Mouse (Mus musculus) adrenal gland, adult 2 months (tissue): ENCODE measurements around the gene Mcf2l. TPM values are rescaled to one million over a fixed set of nuclear protein-coding genes. Genes with fewer than 3 reads are reported as not detected.

ENCODE experiments used
- DNase-seq: peaks from one replicate; pipeline ENCODE4 v3.0.0; 2021
- long read RNA-seq: library from polyadenylated mRNA; stranded (forward); transcript quantifications from one replicate; pipeline ENCODE4 v2.0.0, GENCODE M21; 2021
- polyA plus RNA-seq: library from polyadenylated mRNA; depleted of rRNA; stranded (reverse); fragments of >200 nt; gene quantifications from 2 replicates; pipeline ENCODE4 v1.2.3, GENCODE M21; 2012; rRNA removed
- total RNA-seq, 2 experiments: library from RNA; stranded (reverse); gene quantifications; 2 replicates each; pipeline ENCODE4 v1.2.3; 2021

Mcf2l gene
- total RNA-seq: 10 to 100 TPM; 24.0 to 25.4 TPM
- 9.6 and 12.4 TPM in 2 replicates for polyA plus RNA-seq
- long read RNA-seq, partial matches to known transcripts: 0 of 13 reads
- long read RNA-seq, other reads (novel, unspliced or antisense): 13 of 13 reads

GRCm38 (mm10) chr8:12873357-12874046, at the start of gene Mcf2l:
TSS of gene Mcf2l (plus strand) at chr8:12873806.
- peak; percentile 45 for DNase-seq

- no peak for DNase-seq
Observed at GRCm38 (mm10) chr8:12824562-12824961, 49.0 kb upstream of the Mcf2l start.

GRCm38 (mm10) chr8:12825236-12825635, 48.4 kb upstream of the Mcf2l start:
- DNase-seq: no peak

- DNase-seq: no peak
Observed at GRCm38 (mm10) chr8:12825686-12826237, 47.8 kb upstream of the Mcf2l start.

GRCm38 (mm10) chr8:12827124-12827523, 46.5 kb upstream of the Mcf2l start:
- DNase-seq: no peak

- no peak for DNase-seq
Observed at GRCm38 (mm10) chr8:12828298-12828697, 45.3 kb upstream of the Mcf2l start.

- DNase-seq: no peak
Observed at GRCm38 (mm10) chr8:12829381-12829780, 44.2 kb upstream of the Mcf2l start.

GRCm38 (mm10) chr8:12831659-12832589, 41.7 kb upstream of the Mcf2l start:
- no peak for DNase-seq

GRCm38 (mm10) chr8:12833616-12834015, 40.0 kb upstream of the Mcf2l start:
- DNase-seq: no peak

- DNase-seq: no peak
Observed at GRCm38 (mm10) chr8:12840834-12841233, 32.8 kb upstream of the Mcf2l start.

- DNase-seq: no peak
Observed at GRCm38 (mm10) chr8:12842342-12842995, 31.1 kb upstream of the Mcf2l start.

GRCm38 (mm10) chr8:12844347-12844950, 29.2 kb upstream of the Mcf2l start:
- DNase-seq: no peak

GRCm38 (mm10) chr8:12846447-12846846, 27.2 kb upstream of the Mcf2l start:
- DNase-seq: no peak

- DNase-seq: no peak
Observed at GRCm38 (mm10) chr8:12851241-12851640, 22.4 kb upstream of the Mcf2l start.

- no peak for DNase-seq
Observed at GRCm38 (mm10) chr8:12856038-12856437, 17.6 kb upstream of the Mcf2l start.

GRCm38 (mm10) chr8:12863061-12863460, 10.5 kb upstream of the Mcf2l start:
- DNase-seq: no peak

GRCm38 (mm10) chr8:12863608-12864007, 10.0 kb upstream of the Mcf2l start:
- DNase-seq: no peak

- no peak for DNase-seq
Observed at GRCm38 (mm10) chr8:12865790-12866189, 7.8 kb upstream of the Mcf2l start.

GRCm38 (mm10) chr8:12869661-12870060, 3.9 kb upstream of the Mcf2l start:
- no peak for DNase-seq

GRCm38 (mm10) chr8:12870656-12871055, 3.0 kb upstream of the Mcf2l start:
- DNase-seq: no peak

- DNase-seq: no peak
Observed at GRCm38 (mm10) chr8:12871461-12871860, 2.1 kb upstream of the Mcf2l start.

GRCm38 (mm10) chr8:12872983-12873356, 636 bp upstream of the Mcf2l start:
- no peak for DNase-seq
